Mouse (Mus musculus) kidney, adult 18-20 months (tissue): Measurements from ENCODE around the gene Snn.
A peak's percentile ranks its signal among the peaks of the same experiment; 100 is the strongest.
"Not testable (repeated sequence)": the region's sequence is repeated elsewhere in the genome, so short reads cannot be mapped to it uniquely, and the experiment has no call there.

Source experiments
- DNase-seq: peaks from one replicate; pipeline ENCODE4 v3.0.0; 2021

Gene Snn

GRCm38 (mm10) chr16:11060645-11061044 is at the start of gene Snn:
Gene Snn, plus strand, starts transcription at chr16:11060945.
- DNase-seq, result no peak

GRCm38 (mm10) chr16:11011206-11011605 is 49.5 kb upstream of the Snn start:
- no peak for DNase-seq

GRCm38 (mm10) chr16:11011939-11012338 is 48.8 kb upstream of the Snn start:
- DNase-seq, result no peak

GRCm38 (mm10) chr16:11012571-11013463 is 47.9 kb upstream of the Snn start:
- peak; percentile 64 for DNase-seq

- not testable (repeated sequence) for DNase-seq
These were observed 47.1 kb upstream of the Snn start for GRCm38 (mm10) chr16:11013464-11014147.

- no peak for DNase-seq
These were observed 46.3 kb upstream of the Snn start for GRCm38 (mm10) chr16:11014407-11014806.

GRCm38 (mm10) chr16:11016353-11016752 is 44.4 kb upstream of the Snn start:
- DNase-seq, result no peak

GRCm38 (mm10) chr16:11017807-11018595 is 42.7 kb upstream of the Snn start:
- no peak for DNase-seq

GRCm38 (mm10) chr16:11021403-11022112 is 39.2 kb upstream of the Snn start:
- no peak for DNase-seq

- no peak for DNase-seq
These were observed 38.6 kb upstream of the Snn start for GRCm38 (mm10) chr16:11022113-11022489.

- DNase-seq, result no peak
These were observed 37.1 kb upstream of the Snn start for GRCm38 (mm10) chr16:11023618-11024017.

- no peak for DNase-seq
These were observed 35.9 kb upstream of the Snn start for GRCm38 (mm10) chr16:11024841-11025240.

- no peak for DNase-seq
These were observed 32.5 kb upstream of the Snn start for GRCm38 (mm10) chr16:11028206-11028605.

- DNase-seq, result no peak
These were observed 29.9 kb upstream of the Snn start for GRCm38 (mm10) chr16:11030844-11031243.

- no peak for DNase-seq
These were observed 29.4 kb upstream of the Snn start for GRCm38 (mm10) chr16:11031320-11031719.

- DNase-seq, result peak; percentile 90
These were observed 26.4 kb upstream of the Snn start for GRCm38 (mm10) chr16:11034193-11034803.

GRCm38 (mm10) chr16:11035273-11035672 is 25.5 kb upstream of the Snn start:
- no peak for DNase-seq

- peak; percentile 78 for DNase-seq
These were observed 24.8 kb upstream of the Snn start for GRCm38 (mm10) chr16:11035790-11036431.

- no peak for DNase-seq
These were observed 20.1 kb upstream of the Snn start for GRCm38 (mm10) chr16:11040603-11041002.

GRCm38 (mm10) chr16:11043239-11043638 is 17.5 kb upstream of the Snn start:
- DNase-seq, result no peak

GRCm38 (mm10) chr16:11046437-11046836 is 14.3 kb upstream of the Snn start:
- DNase-seq, result peak; percentile 23

GRCm38 (mm10) chr16:11047130-11047529 is 13.6 kb upstream of the Snn start:
- no peak for DNase-seq
